Mouse (Mus musculus): ENCODE data around the gene Gm19668.
"Not testable (repeated sequence)": the region's sequence is repeated elsewhere in the genome, so short reads cannot be mapped to it uniquely, and the experiment has no call there.

Gm19668 gene

GRCm38 (mm10) chr10:77771225-77771624 lies 27.7 kb downstream of the Gm19668 start, which contains the start of gene Gm3238:
Gm3238 (minus strand) TSS chr10:77771325.
- not testable (repeated sequence) for DNase-seq (ENCODE audit: low read depth, low spot score)

DNA sequence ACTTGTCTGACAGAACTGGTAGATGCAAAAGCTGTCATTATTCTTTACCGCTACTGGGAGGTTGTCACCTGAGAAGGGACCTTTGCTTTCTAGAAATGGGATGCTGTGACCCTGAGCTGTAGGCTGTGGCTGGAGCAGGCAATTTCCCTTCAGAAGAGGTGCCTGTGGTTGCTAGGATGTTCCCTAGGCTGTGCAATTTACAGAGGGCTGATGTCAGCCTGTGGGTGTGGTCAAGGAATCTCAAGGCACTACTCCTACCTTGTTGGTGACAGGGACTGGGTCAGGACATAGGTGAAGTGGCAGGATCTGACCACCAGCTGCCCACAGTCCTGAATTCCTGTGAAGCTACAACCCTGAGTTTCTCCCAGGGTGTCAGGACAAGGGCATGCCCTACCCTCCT lies 29.2 kb downstream of the Gm19668 start:
- no peak for DNase-seq (ENCODE audit: low read depth, low spot score)

GRCm38 (mm10) chr10:77759582-77759981 lies 39.4 kb downstream of the Gm19668 start, which contains the start of gene Gm3233:
Gm3233 (minus strand) TSS chr10:77759682.
- not testable (repeated sequence) for DNase-seq (ENCODE audit: low read depth, low spot score)

DNA sequence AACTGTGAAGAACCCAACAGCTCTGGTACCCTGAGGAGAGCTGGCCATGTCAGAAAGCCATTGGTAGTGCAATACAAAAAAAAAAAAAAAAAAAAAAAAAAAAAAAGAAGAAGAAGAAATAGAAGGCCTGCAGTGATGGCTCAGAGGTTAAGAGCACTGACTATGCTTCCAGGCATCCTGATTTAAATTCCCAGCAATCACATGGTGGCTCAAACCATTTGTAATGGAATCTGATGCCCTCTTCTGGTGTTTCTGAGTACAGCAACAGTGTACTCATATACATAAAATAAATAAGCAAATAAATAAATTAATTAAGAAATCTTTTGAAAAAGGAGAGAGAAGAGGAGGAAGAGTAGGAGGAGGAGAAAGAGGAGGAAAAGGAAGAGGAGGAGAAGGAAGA lies 45.5 kb downstream of the Gm19668 start:
- no peak for DNase-seq (ENCODE audit: low read depth, low spot score)

GRCm38 (mm10) chr10:77752312-77752711 lies 46.6 kb downstream of the Gm19668 start:
- DNase-seq (ENCODE audit: low read depth, low spot score), result not testable (repeated sequence)

DNA sequence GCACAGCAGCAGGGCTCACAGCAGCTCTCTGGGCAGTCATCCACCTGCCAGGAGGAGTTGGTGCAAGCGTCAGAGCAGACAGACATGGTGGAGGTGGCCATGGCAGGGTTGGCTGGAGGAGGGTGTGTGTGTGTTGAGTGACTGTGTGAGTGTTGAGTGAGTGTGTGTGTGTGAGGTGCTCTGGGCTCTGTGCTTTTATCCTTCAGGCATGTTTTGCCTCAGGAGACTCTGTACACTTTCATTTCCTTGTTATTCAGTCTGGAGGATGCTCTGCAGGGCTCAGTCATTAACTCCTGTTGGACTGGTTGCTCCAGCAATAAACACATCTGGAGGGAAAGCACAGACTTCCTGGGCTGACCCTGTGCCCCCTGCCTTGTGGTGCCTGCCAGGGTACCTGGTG lies 47.7 kb downstream of the Gm19668 start, which contains the start of gene Gm9736:
Gene Gm9736, minus strand, starts transcription at position 101 of the 400 bp plus-strand sequence.
- DNase-seq (ENCODE audit: low read depth, low spot score), result not testable (repeated sequence)

- DNase-seq (ENCODE audit: low read depth, low spot score), result not testable (repeated sequence)
These were observed 48.2 kb downstream of the Gm19668 start for GRCm38 (mm10) chr10:77750686-77751085.
